Mouse (Mus musculus) intestine, embryonic 15.5 days (tissue): ENCODE measurements at regions not wholly inside any gene's neighbourhood (a gene's known extent, or its start where the extent isn't known, plus 50 kb on each side); places are given as distances from the start of the nearest gene placed in this dataset.

ENCODE experiments used
- ATAC-seq: fragments of 200-750 bp; cut with Nextera tagmentation; 2 replicates; pipeline ENCODE4 v1.8.0; 2017; ENCODE audit warnings: moderate TSS enrichment, moderate library complexity
- H3K27ac ChIP-seq: fragments of 300-500 bp; sonication (generic); 2 replicates; pipeline ENCODE4 v1.5.1; 2015; ENCODE audit warnings: mild to moderate bottlenecking, inconsistent platforms
- H3K27me3 ChIP-seq: fragments of 300-500 bp; sonication (generic); replicated peaks from 2 replicates; pipeline ENCODE4 v1.6.1; 2015; ENCODE audit warnings: inconsistent platforms
- H3K36me3 ChIP-seq: fragments of 300-500 bp; sonication (generic); 2 replicates; pipeline ENCODE4 v1.6.1; 2015; ENCODE audit warnings: inconsistent platforms
- H3K4me1 ChIP-seq: fragments of 300-500 bp; sonication (generic); replicated peaks from 2 replicates; pipeline ENCODE4 v1.6.1; 2015; ENCODE audit warnings: inconsistent platforms
- H3K4me2 ChIP-seq: fragments of 300-500 bp; sonication (generic); replicated peaks from 2 replicates; pipeline ENCODE4 v1.6.1; 2015; ENCODE audit warnings: mild to moderate bottlenecking, inconsistent platforms
- H3K4me3 ChIP-seq: fragments of 300-500 bp; sonication (generic); replicated peaks from 2 replicates; pipeline ENCODE4 v1.5.1; 2015; ENCODE audit warnings: inconsistent platforms
- H3K9ac ChIP-seq: fragments of 300-500 bp; sonication (generic); 2 replicates; pipeline ENCODE4 v1.6.1; 2015; ENCODE audit warnings: inconsistent platforms
- H3K9me3 ChIP-seq: fragments of 300-500 bp; sonication (generic); 2 replicates; pipeline ENCODE4 v1.6.1; 2016; ENCODE audit warnings: inconsistent platforms
- WGBS: fragments of 180-500 bp; shearing (Covaris S2); methylation state at CpG from one replicate; pipeline ENCODE4 v1.1.7; 2015; 5-methylcytosine and 5-hydroxymethylcytosine counted together

DNA sequence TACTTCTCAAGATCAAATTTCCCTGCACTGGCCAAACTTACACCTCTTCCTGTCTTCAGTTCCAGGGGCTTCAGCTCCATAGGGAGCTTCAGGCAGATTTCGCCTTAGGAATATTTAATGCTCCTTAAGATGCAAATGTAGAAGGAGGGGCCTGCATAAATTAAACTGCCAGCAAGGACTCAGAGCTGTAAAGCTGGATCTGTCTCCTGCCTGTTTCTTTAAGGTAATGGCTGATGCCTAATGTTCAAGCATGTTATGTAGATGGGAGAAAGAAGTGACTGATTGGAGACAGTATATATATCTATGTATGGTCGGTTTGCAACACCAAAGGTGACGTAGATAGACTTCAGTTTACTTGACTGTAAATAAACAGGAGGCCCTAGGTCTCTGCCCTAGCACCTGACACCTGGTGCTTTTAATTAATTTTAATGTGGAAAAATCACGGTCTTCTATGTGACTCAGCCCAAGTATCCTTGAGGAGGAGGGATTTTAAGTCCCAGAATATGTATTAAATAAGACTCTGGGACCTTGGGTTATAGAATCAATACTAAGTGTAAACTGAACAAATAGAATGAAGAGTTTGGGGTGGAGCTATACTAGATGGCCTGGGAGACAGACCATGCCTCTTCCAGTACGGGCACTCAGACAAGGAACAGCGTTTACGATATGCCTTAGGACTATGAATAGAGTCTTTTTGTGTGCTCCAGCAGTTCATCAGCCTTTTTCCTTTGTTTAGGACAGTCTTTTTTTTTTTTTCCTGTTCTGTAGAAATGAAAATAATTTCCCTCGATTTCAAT, 651.7 kb upstream of the Lmcd1 start:
- H3K4me3 ChIP-seq = no peak overlapping the region
- no peak overlapping the region for H3K4me2 ChIP-seq
- H3K36me3 ChIP-seq = no peaks in the 10 kb centered on the region
- no peak for ATAC-seq
- no peaks in the 10 kb centered on the region for H3K27me3 ChIP-seq
- H3K4me1 ChIP-seq = no peaks in the 10 kb centered on the region
- H3K27ac ChIP-seq = no peak overlapping the region
- H3K9me3 ChIP-seq = no peaks in the 10 kb centered on the region
- H3K9ac ChIP-seq = no peak overlapping the region
- 56% methylated on average over 8 of the region's 8 CpGs for WGBS

GRCm38 (mm10) chr6:111622481-111623139, 650.9 kb upstream of the Lmcd1 start:
- 82% methylated on average over 7 of the region's 7 CpGs for WGBS
- Histone ChIP-seq H3K4me2 (no peak overlapping the region), H3K27me3 (no peaks in the 10 kb centered on the region)

DNA sequence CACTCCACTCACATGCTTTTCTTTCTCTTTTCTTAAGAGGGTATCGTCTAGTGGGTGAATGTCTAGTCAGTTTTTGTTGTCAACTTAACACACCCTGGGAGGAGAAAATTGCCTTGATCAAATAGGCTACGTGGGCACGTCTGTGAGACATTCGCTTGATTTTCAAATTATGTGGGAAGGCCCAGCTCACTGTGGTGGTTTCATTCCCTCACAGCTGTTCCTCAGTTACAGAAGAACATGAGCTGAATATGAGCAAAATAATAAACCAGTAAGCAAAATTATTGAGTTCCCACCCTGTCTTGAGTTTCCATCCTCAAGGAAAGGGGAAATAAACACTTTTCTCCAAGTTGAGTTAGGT, 650.4 kb upstream of the Lmcd1 start:
- no peak overlapping the region for H3K27ac ChIP-seq
- H3K9ac ChIP-seq = no peak overlapping the region
- no peaks in the 10 kb centered on the region for H3K27me3 ChIP-seq
- ATAC-seq = no peak
- H3K36me3 ChIP-seq = no peaks in the 10 kb centered on the region
- no peak overlapping the region for H3K4me3 ChIP-seq
- no peaks in the 10 kb centered on the region for H3K9me3 ChIP-seq
- no peak overlapping the region for H3K4me2 ChIP-seq
- WGBS = 85% methylated on average over 4 of the region's 4 CpGs
- H3K4me1 ChIP-seq = no peaks in the 10 kb centered on the region

More at GRCm38 (mm10) chr6:111622481-111623139, 650.9 kb upstream of the Lmcd1 start:
- Histone ChIP-seq H3K9ac (no peak overlapping the region), H3K36me3 (no peaks in the 10 kb centered on the region), H3K4me3 (no peak overlapping the region), H3K27ac (no peak overlapping the region), H3K9me3 (no peaks in the 10 kb centered on the region), H3K4me1 (no peaks in the 10 kb centered on the region)
- ATAC-seq = no peak

DNA sequence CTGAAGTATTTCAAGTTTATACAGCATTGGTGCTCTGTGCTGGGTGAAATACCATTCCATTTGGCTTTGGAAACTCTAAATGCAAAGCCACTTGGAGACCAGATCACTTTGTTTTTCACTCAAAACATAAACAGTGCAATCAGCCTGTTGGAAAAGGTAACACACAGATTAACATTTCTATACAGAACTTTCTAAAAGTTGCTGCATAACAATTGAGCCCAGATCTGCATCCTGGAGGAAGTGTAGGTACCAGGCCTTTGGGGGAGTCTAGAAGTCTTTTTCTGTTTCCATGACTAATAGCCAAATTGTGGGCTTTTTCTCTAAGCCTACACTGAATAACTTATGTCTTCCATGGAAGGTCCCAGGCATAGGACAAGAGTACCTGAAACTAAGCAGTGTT, 648.1 kb upstream of the Lmcd1 start:
- no peak for ATAC-seq
- H3K4me2 ChIP-seq = no peak overlapping the region
- no peaks in the 10 kb centered on the region for H3K9me3 ChIP-seq
- H3K27me3 ChIP-seq = no peaks in the 10 kb centered on the region
- no peaks in the 10 kb centered on the region for H3K36me3 ChIP-seq
- H3K27ac ChIP-seq = no peak overlapping the region
- no peaks in the 10 kb centered on the region for H3K4me1 ChIP-seq
- no peak overlapping the region for H3K9ac ChIP-seq
- H3K4me3 ChIP-seq = no peak overlapping the region

- no peak overlapping the region for H3K27ac ChIP-seq
- no peaks in the 10 kb centered on the region for H3K9me3 ChIP-seq
- H3K9ac ChIP-seq = no peak overlapping the region
- WGBS = 91% methylated on average over 3 of the region's 3 CpGs
- no peaks in the 10 kb centered on the region for H3K27me3 ChIP-seq
- H3K4me2 ChIP-seq = no peak overlapping the region
- ATAC-seq = no peak
- no peaks in the 10 kb centered on the region for H3K36me3 ChIP-seq
- no peaks in the 10 kb centered on the region for H3K4me1 ChIP-seq
- H3K4me3 ChIP-seq = no peak overlapping the region
Observed at GRCm38 (mm10) chr6:111652736-111653135, 620.8 kb upstream of the Lmcd1 start.

DNA sequence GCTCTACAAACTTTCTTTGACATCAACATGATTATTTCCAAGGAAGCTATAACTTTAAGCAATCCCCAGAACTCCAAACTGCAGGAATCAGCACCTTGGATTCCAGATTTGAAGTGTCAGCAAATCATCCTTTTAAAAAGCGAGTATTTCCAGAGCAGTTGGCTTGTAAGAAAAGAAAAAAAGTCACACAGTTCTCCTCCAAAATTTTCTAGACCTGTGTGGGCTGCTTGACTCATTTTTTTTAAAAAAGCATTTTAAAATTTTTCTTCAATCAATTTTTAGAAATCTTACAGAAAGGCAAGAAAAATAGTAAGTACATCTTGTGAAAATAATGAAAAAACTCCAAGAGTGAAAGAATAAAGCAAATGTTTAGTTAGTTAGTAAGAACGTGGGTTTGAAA, 613.6 kb upstream of the Lmcd1 start:
- ATAC-seq = no peak
- H3K9me3 ChIP-seq = no peaks in the 10 kb centered on the region
- H3K36me3 ChIP-seq = no peaks in the 10 kb centered on the region
- H3K4me2 ChIP-seq = no peak overlapping the region
- no peak overlapping the region for H3K4me3 ChIP-seq
- H3K27me3 ChIP-seq = no peaks in the 10 kb centered on the region
- H3K27ac ChIP-seq = no peak overlapping the region
- no peaks in the 10 kb centered on the region for H3K4me1 ChIP-seq
- 65% methylated on average over 2 of the region's 2 CpGs for WGBS
- no peak overlapping the region for H3K9ac ChIP-seq

DNA sequence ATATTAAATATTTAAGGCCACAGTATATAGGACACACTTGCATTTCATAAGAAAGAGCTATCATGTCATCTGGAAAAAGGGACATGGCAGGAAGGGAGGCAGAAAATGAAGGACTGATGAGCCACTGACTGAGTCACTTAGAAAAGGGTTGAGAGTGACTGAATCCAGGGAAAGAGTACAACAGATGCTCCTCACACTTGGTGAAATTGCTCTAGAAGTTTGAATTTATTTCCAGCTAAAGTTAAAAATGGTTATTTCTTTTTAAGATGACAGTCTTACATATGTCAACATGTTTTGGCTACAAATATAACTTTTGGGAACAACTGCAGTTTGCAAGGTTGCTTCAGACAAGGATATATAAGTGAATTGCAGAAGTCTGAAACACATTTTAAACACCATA, 609.0 kb upstream of the Lmcd1 start:
- no peaks in the 10 kb centered on the region for H3K9me3 ChIP-seq

GRCm38 (mm10) chr6:111684911-111685310, 588.6 kb upstream of the Lmcd1 start:
- 76% methylated on average over 2 of the region's 2 CpGs for WGBS
- Histone ChIP-seq H3K36me3 (no peaks in the 10 kb centered on the region), H3K9ac (no peak overlapping the region), H3K4me3 (no peak overlapping the region), H3K9me3 (no peaks in the 10 kb centered on the region), H3K27ac (no peak overlapping the region), H3K4me1 (no peaks in the 10 kb centered on the region), H3K4me2 (no peak overlapping the region), H3K27me3 (no peaks in the 10 kb centered on the region)
- ATAC-seq = no peak

More for the DNA sequence above, 609.0 kb upstream of the Lmcd1 start:
- H3K27me3 ChIP-seq = no peaks in the 10 kb centered on the region
- H3K27ac ChIP-seq = no peak overlapping the region
- no peaks in the 10 kb centered on the region for H3K4me1 ChIP-seq
- H3K4me3 ChIP-seq = no peak overlapping the region
- ATAC-seq = no peak
- no peak overlapping the region for H3K4me2 ChIP-seq
- H3K9ac ChIP-seq = no peak overlapping the region
- H3K36me3 ChIP-seq = no peaks in the 10 kb centered on the region

DNA sequence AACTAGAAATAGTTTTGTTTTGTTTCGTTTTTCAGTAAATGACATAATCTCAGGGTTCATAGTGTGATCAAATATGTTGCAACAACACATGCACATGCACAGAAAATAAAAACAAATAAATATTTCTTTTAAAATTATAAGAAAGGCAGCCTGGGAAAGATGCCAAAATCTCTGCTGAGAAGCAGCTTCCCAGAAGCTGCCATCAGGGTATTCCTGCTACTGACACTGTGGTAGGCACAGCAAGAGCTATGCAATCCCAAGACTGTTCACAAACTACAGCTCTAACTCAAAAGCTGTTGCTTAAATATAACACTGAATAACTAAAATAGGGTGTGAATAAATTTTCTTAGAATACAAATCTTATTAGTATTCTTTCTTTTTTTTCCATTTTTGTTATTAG, 570.7 kb upstream of the Lmcd1 start:
- whole genome bisulfite sequencing = 89% methylated on average over 1 of the region's 1 CpGs
- H3K9me3 ChIP-seq = no peaks in the 10 kb centered on the region
- no peak for ATAC-seq
- H3K4me3 ChIP-seq = no peak overlapping the region
- H3K4me2 ChIP-seq = no peak overlapping the region
- H3K27me3 ChIP-seq = no peaks in the 10 kb centered on the region
- H3K36me3 ChIP-seq = no peaks in the 10 kb centered on the region
- no peak overlapping the region for H3K27ac ChIP-seq
- no peaks in the 10 kb centered on the region for H3K4me1 ChIP-seq
- no peak overlapping the region for H3K9ac ChIP-seq

GRCm38 (mm10) chr6:111708277-111708676, 565.3 kb upstream of the Lmcd1 start:
- ATAC-seq = no peak
- Histone ChIP-seq H3K4me3 (no peak overlapping the region), H3K9me3 (no peaks in the 10 kb centered on the region), H3K4me1 (no peaks in the 10 kb centered on the region), H3K9ac (no peak overlapping the region), H3K36me3 (no peaks in the 10 kb centered on the region), H3K27ac (no peak overlapping the region), H3K27me3 (no peaks in the 10 kb centered on the region), H3K4me2 (no peak overlapping the region)
- 58% methylated on average over 1 of the region's 1 CpGs for WGBS

GRCm38 (mm10) chr6:111725969-111726368, 547.6 kb upstream of the Lmcd1 start:
- H3K4me3 ChIP-seq = no peak overlapping the region
- H3K4me2 ChIP-seq = no peak overlapping the region
- H3K27ac ChIP-seq = no peak overlapping the region
- no peaks in the 10 kb centered on the region for H3K9me3 ChIP-seq
- no peak for ATAC-seq
- H3K27me3 ChIP-seq = no peaks in the 10 kb centered on the region
- H3K4me1 ChIP-seq = no peaks in the 10 kb centered on the region
- H3K9ac ChIP-seq = no peak overlapping the region
- H3K36me3 ChIP-seq = no peaks in the 10 kb centered on the region

DNA sequence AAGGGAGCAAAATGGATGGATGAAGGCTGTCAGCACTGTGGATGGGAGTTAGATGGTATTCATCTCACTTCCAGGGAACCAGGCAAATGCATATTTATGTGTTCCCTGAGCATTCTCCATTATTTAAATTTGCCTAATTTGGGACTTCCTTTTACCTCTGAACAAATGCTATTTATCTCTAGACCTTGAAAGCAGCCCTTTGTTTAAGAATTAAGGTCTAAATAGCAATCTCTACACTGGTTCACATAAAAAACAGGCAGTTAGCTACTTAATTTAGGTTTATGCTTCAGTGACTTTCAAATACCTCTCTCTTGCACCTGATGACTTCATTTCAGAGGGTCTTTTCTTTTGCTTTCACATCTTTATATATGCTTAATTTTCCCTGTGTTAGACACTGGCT, 543.2 kb upstream of the Lmcd1 start:
- no peaks in the 10 kb centered on the region for H3K36me3 ChIP-seq
- H3K4me2 ChIP-seq = no peak overlapping the region
- H3K27ac ChIP-seq = no peak overlapping the region
- H3K4me1 ChIP-seq = no peaks in the 10 kb centered on the region
- no peak overlapping the region for H3K9ac ChIP-seq
- H3K4me3 ChIP-seq = no peak overlapping the region
- no peaks in the 10 kb centered on the region for H3K27me3 ChIP-seq
- no peak for ATAC-seq
- no peaks in the 10 kb centered on the region for H3K9me3 ChIP-seq

- no peak overlapping the region for H3K4me3 ChIP-seq
- no peak for ATAC-seq
- H3K36me3 ChIP-seq = no peaks in the 10 kb centered on the region
- H3K9ac ChIP-seq = no peak overlapping the region
- no peaks in the 10 kb centered on the region for H3K27me3 ChIP-seq
- H3K4me2 ChIP-seq = no peak overlapping the region
- no peak overlapping the region for H3K27ac ChIP-seq
- H3K4me1 ChIP-seq = no peaks in the 10 kb centered on the region
- H3K9me3 ChIP-seq = no peaks in the 10 kb centered on the region
- 88% methylated on average over 3 of the region's 3 CpGs for WGBS
Observed at GRCm38 (mm10) chr6:111733926-111734325, 539.6 kb upstream of the Lmcd1 start.
